Mouse (Mus musculus): ENCODE results near the gene Sema7a. TPM values are rescaled to one million over a fixed set of nuclear protein-coding genes. Genes with fewer than 3 reads are reported as not detected.

Sema7a gene
- polyA plus RNA-seq, 1 experiment: 1.0 TPM

- Histone ChIP-seq H3K27ac (ENCODE audit: insufficient read depth, low read depth, low read length) (no peak overlapping the region), H3K4me3 (ENCODE audit: insufficient read depth, low read length) (no peak overlapping the region), H3K4me1 (ENCODE audit: control insufficient read depth, insufficient read depth, low read length) (no peaks in the 10 kb centered on the region)
- TF ChIP-seq CTCF (IDR thresholded peaks at IDR 0.05; ENCODE audit: low read depth, low read length) (no peak), POLR2A (IDR thresholded peaks at IDR 0.05; ENCODE audit: borderline replicate concordance, low read depth, low read length) (no peak)
These were observed 27.5 kb downstream of the Sema7a start for GRCm38 (mm10) chr9:57967237-57967960.

- no peak for TF ChIP-seq CTCF (IDR thresholded peaks at IDR 0.05; ENCODE audit: low read depth, low read length)
- TF ChIP-seq POLR2A (IDR thresholded peaks at IDR 0.05; ENCODE audit: borderline replicate concordance, low read depth, low read length): no peak
- Histone ChIP-seq H3K4me1 (ENCODE audit: control insufficient read depth, insufficient read depth, low read length) (peaks cover 2% of the 10 kb centered on the region; the same call in 1 of the 2 replicates), H3K4me3 (ENCODE audit: insufficient read depth, low read length) (no peak overlapping the region), H3K27ac (ENCODE audit: insufficient read depth, low read depth, low read length) (no peak overlapping the region)
These were observed 28.4 kb downstream of the Sema7a start for GRCm38 (mm10) chr9:57968166-57968771.

GRCm38 (mm10) chr9:57968783-57969542, 29.1 kb downstream of the Sema7a start:
- Histone ChIP-seq H3K4me1 (ENCODE audit: control insufficient read depth, insufficient read depth, low read length) (peaks cover 2% of the 10 kb centered on the region; the same call in 1 of the 2 replicates), H3K4me3 (ENCODE audit: insufficient read depth, low read length) (no peak overlapping the region), H3K27ac (ENCODE audit: insufficient read depth, low read depth, low read length) (no peak overlapping the region)
- TF ChIP-seq POLR2A (IDR thresholded peaks at IDR 0.05; ENCODE audit: borderline replicate concordance, low read depth, low read length) (no peak), CTCF (IDR thresholded peaks at IDR 0.05; ENCODE audit: low read depth, low read length) (no peak)

- Histone ChIP-seq H3K4me3 (ENCODE audit: insufficient read depth, low read length) (no peak overlapping the region), H3K4me1 (ENCODE audit: control insufficient read depth, insufficient read depth, low read length) (peaks cover 4% of the 10 kb centered on the region; the same call in 1 of the 2 replicates), H3K27ac (ENCODE audit: insufficient read depth, low read depth, low read length) (no peak overlapping the region)
- TF ChIP-seq CTCF (IDR thresholded peaks at IDR 0.05; ENCODE audit: low read depth, low read length) (no peak), POLR2A (IDR thresholded peaks at IDR 0.05; ENCODE audit: borderline replicate concordance, low read depth, low read length) (no peak)
These were observed 30.0 kb downstream of the Sema7a start for GRCm38 (mm10) chr9:57969736-57970495.

- Histone ChIP-seq H3K4me1 (ENCODE audit: control insufficient read depth, insufficient read depth, low read length) (peaks cover 4% of the 10 kb centered on the region; the same call in 1 of the 2 replicates), H3K27ac (ENCODE audit: insufficient read depth, low read depth, low read length) (no peak overlapping the region), H3K4me3 (ENCODE audit: insufficient read depth, low read length) (no peak overlapping the region)
- no peak for TF ChIP-seq POLR2A (IDR thresholded peaks at IDR 0.05; ENCODE audit: borderline replicate concordance, low read depth, low read length)
- TF ChIP-seq CTCF (IDR thresholded peaks at IDR 0.05; ENCODE audit: low read depth, low read length): no peak
These were observed 31.5 kb downstream of the Sema7a start for GRCm38 (mm10) chr9:57971413-57971812.

- Histone ChIP-seq H3K4me1 (ENCODE audit: control insufficient read depth, insufficient read depth, low read length) (peaks cover 4% of the 10 kb centered on the region; the same call in 1 of the 2 replicates), H3K27ac (ENCODE audit: insufficient read depth, low read depth, low read length) (no peak overlapping the region), H3K4me3 (ENCODE audit: insufficient read depth, low read length) (no peak overlapping the region)
These were observed 32.3 kb downstream of the Sema7a start for GRCm38 (mm10) chr9:57972141-57972591.

GRCm38 (mm10) chr9:57972776-57973439, 33.0 kb downstream of the Sema7a start:
- Histone ChIP-seq H3K4me3 (ENCODE audit: insufficient read depth, low read length) (no peak overlapping the region), H3K27ac (ENCODE audit: insufficient read depth, low read depth, low read length) (no peak overlapping the region), H3K4me1 (ENCODE audit: control insufficient read depth, insufficient read depth, low read length) (peaks cover 4% of the 10 kb centered on the region; the same call in 1 of the 2 replicates)
- TF ChIP-seq POLR2A (IDR thresholded peaks at IDR 0.05; ENCODE audit: borderline replicate concordance, low read depth, low read length) (no peak), CTCF (IDR thresholded peaks at IDR 0.05; ENCODE audit: low read depth, low read length) (no peak)

More at GRCm38 (mm10) chr9:57972141-57972591, 32.3 kb downstream of the Sema7a start:
- TF ChIP-seq POLR2A (IDR thresholded peaks at IDR 0.05; ENCODE audit: borderline replicate concordance, low read depth, low read length): no peak
- no peak for TF ChIP-seq CTCF (IDR thresholded peaks at IDR 0.05; ENCODE audit: low read depth, low read length)

GRCm38 (mm10) chr9:57973440-57974066, 33.6 kb downstream of the Sema7a start:
- Histone ChIP-seq H3K4me3 (ENCODE audit: insufficient read depth, low read length) (no peak overlapping the region), H3K27ac (ENCODE audit: insufficient read depth, low read depth, low read length) (no peak overlapping the region), H3K4me1 (ENCODE audit: control insufficient read depth, insufficient read depth, low read length) (peaks cover 4% of the 10 kb centered on the region; the same call in 1 of the 2 replicates)
- TF ChIP-seq CTCF (IDR thresholded peaks at IDR 0.05; ENCODE audit: low read depth, low read length): no peak

Measured in bone marrow macrophage, adult 2 months (primary cell).